ENCODE assay signal across 8 mouse cellular contexts in the genomic region with DNA sequence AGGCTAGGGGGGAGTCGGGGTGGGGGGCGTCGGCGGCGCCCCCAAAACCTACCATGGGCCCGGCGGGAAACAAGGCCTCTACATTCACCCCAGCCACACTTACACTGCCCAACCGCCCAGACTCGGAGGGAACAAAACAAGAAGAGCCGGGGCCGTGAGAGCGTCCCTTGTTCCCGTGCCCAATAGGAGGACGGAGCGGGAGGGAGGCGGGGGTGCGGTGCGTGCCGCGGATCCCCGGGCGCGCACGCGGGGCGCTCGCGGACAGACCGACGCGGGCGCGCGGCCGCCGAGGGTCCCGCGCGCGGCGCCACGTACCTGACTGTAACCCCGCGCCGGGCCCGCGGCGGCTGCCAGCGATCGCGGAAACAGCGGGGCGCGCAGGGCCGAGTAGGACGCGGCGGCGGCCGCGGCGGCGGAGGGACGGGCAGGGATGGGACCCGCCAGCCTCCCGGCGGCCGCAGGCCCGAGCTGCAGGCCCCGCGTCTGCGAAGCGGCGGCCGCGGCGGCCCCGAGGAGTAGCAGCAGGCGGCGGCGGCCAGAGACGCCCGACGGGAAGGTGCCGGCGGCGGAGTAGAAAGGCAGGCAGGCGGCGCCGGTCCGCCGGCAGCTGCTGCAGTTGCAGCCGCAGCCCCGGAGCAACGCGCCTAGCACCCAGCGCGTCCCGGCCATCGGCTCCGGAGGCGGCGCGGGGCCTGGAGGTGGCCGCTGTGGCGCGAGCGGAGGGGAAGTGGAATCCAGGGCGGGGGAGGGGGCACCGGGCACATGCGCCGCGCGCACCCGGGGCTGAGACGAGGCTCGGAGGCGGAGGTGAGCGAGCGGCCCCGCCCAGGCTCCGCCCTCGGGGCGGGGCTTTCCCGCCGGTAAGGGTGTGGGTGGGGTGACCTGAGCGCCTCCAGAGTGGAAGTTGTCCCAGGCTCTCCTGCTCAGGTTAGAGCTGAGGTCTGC. TPM values are rescaled to one million over a fixed set of nuclear protein-coding genes. Genes with fewer than 3 reads are reported as not detected.
DNase-seq lines count a peak whose midpoint lies in the region; ATAC-seq and TF ChIP-seq lines count a peak whose summit lies in the region.

A gene (minus strand): TSS at position 729 of the 945 bp plus-strand sequence.

- TF ChIP-seq CTCF in testis, adult 2 months (IDR thresholded peaks at IDR 0.05; ENCODE audit: control insufficient read depth, insufficient read depth, insufficient replicate concordance, low read depth, low read length), result no peak

- ATAC-seq in forebrain, embryonic 11.5 days (replicated peaks; ENCODE audit: low FRiP score), result peak; percentile 92
- peak; percentile 96 for ATAC-seq in heart, embryonic 16.5 days (replicated peaks; ENCODE audit: extremely low read depth, insufficient read depth, low FRiP score)
- ATAC-seq in liver, embryonic 16.5 days (ENCODE audit: low read depth), result peak; percentile 91
- peak; percentile 92 for ATAC-seq in neural tube, embryonic 13.5 days (ENCODE audit: low read depth)

- peak within 1 kb of the TSS; percentile 95 for H3K27ac ChIP-seq in forebrain, embryonic 11.5 days (ENCODE audit: low read depth, low read length)
- peak within 1 kb of the TSS; percentile 98 for H3K27ac ChIP-seq in heart, embryonic 16.5 days (ENCODE audit: low read length)
- peak within 1 kb of the TSS; percentile 93 for H3K27ac ChIP-seq in liver, embryonic 16.5 days (ENCODE audit: low read length)
- peak within 1 kb of the TSS; percentile 97 for H3K27ac ChIP-seq in neural tube, embryonic 13.5 days (replicated peaks)
- H3K27ac ChIP-seq in testis, adult 2 months (ENCODE audit: control insufficient read depth, insufficient read depth, low read depth, low read length), result peak within 1 kb of the TSS; percentile 65

- peak within 1 kb of the TSS; percentile 98 for H3K9ac ChIP-seq in forebrain, embryonic 11.5 days (ENCODE audit: low read length)
- H3K9ac ChIP-seq in heart, embryonic 16.5 days (ENCODE audit: low read length), result peak within 1 kb of the TSS; percentile 94
- peak within 1 kb of the TSS; percentile 92 for H3K9ac ChIP-seq in liver, embryonic 16.5 days (ENCODE audit: low read depth, low read length)
- H3K9ac ChIP-seq in neural tube, embryonic 13.5 days, result peak within 1 kb of the TSS; percentile 96

- H3K4me1 ChIP-seq in forebrain, embryonic 11.5 days (replicated peaks; ENCODE audit: control insufficient read depth, insufficient read depth, low read length), result peaks cover 8% of the 10 kb centered on the region; the same call in 1 of the 2 replicates
- H3K4me1 ChIP-seq in heart, embryonic 16.5 days (ENCODE audit: control insufficient read depth, insufficient read depth, low read length), result peaks cover 19% of the 10 kb centered on the region
- peaks cover 29% of the 10 kb centered on the region for H3K4me1 ChIP-seq in liver, embryonic 16.5 days (ENCODE audit: control insufficient read depth, low read depth, low read length)
- H3K4me1 ChIP-seq in neural tube, embryonic 13.5 days (replicated peaks), result peaks cover 37% of the 10 kb centered on the region
- H3K4me1 ChIP-seq in testis, adult 2 months (ENCODE audit: control insufficient read depth, insufficient read depth, low read length), result peaks cover 7% of the 10 kb centered on the region

- no peaks in the 10 kb centered on the region; the same call in 1 of the 2 replicates for H3K36me3 ChIP-seq in forebrain, embryonic 11.5 days (ENCODE audit: control insufficient read depth, insufficient read depth, low read length)
- peaks cover 12% of the 10 kb centered on the region; the same call in 1 of the 2 replicates for H3K36me3 ChIP-seq in heart, embryonic 16.5 days (ENCODE audit: control insufficient read depth, insufficient read depth)
- H3K36me3 ChIP-seq in liver, embryonic 16.5 days (ENCODE audit: control insufficient read depth, insufficient read depth), result peaks cover 5% of the 10 kb centered on the region
- H3K36me3 ChIP-seq in neural tube, embryonic 13.5 days, result peaks cover 23% of the 10 kb centered on the region
- H3K36me3 ChIP-seq in testis, adult 2 months (ENCODE audit: control insufficient read depth, insufficient read depth, low read length), result no peaks in the 10 kb centered on the region

- WGBS in forebrain, embryonic 11.5 days, result under 1% methylated on average over 63 of the region's 127 CpGs
- WGBS in heart, embryonic 16.5 days, result under 1% methylated on average over 91 of the region's 127 CpGs
- under 1% methylated on average over 119 of the region's 127 CpGs for WGBS in liver, embryonic 16.5 days (ENCODE audit: insufficient replicate concordance)
- WGBS in neural tube, embryonic 13.5 days, result under 1% methylated on average over 100 of the region's 127 CpGs

- peak; percentile 73 to 81 for DNase-seq in CD8-positive naive resting alpha-beta T cell, adult 2 months (ENCODE audit: low read depth in 2 of 2, low spot score in 2 of 2)
- DNase-seq in c-Kit-positive CD71-negative TER-119-negative erythroid progenitor cells, embryonic 14.5 days (ENCODE audit: low read depth), result peak; percentile 72
- peak; percentile 96 for DNase-seq in forebrain, embryonic 11.5 days (ENCODE audit: low spot score)
- DNase-seq in kidney, postnatal 4 days, result peak; percentile 95 to 97

- peak; percentile 44 for TF ChIP-seq POLR2A in testis, adult 2 months (IDR thresholded peaks at IDR 0.05; ENCODE audit: control insufficient read depth, low read depth, low read length)

- H3K4me2 ChIP-seq in forebrain, embryonic 11.5 days (ENCODE audit: low read depth, low read length, severe bottlenecking), result peak within 1 kb of the TSS; percentile 67
- peak within 1 kb of the TSS; percentile 82 for H3K4me2 ChIP-seq in heart, embryonic 16.5 days (ENCODE audit: low read depth, low read length)
- peak within 1 kb of the TSS; percentile 86 for H3K4me2 ChIP-seq in liver, embryonic 16.5 days (ENCODE audit: low read depth, low read length)
- H3K4me2 ChIP-seq in neural tube, embryonic 13.5 days, result peak within 1 kb of the TSS; percentile 77

- no peaks in the 10 kb centered on the region for H3K27me3 ChIP-seq in forebrain, embryonic 11.5 days (ENCODE audit: control insufficient read depth, insufficient read depth, low read length)
- no peaks in the 10 kb centered on the region for H3K27me3 ChIP-seq in heart, embryonic 16.5 days (ENCODE audit: control insufficient read depth, insufficient read depth, low read length)
- no peaks in the 10 kb centered on the region for H3K27me3 ChIP-seq in liver, embryonic 16.5 days (ENCODE audit: control insufficient read depth, insufficient read depth, low read depth, low read length)
- no peaks in the 10 kb centered on the region for H3K27me3 ChIP-seq in neural tube, embryonic 13.5 days
- no peaks in the 10 kb centered on the region for H3K27me3 ChIP-seq in testis, adult 2 months (ENCODE audit: control insufficient read depth, insufficient read depth, low read length)

- H3K9me3 ChIP-seq in forebrain, embryonic 11.5 days (ENCODE audit: control insufficient read depth, low read length), result no peaks in the 10 kb centered on the region
- H3K9me3 ChIP-seq in heart, embryonic 16.5 days (replicated peaks; ENCODE audit: control insufficient read depth, low read length), result no peaks in the 10 kb centered on the region
- no peaks in the 10 kb centered on the region for H3K9me3 ChIP-seq in liver, embryonic 16.5 days (replicated peaks; ENCODE audit: control insufficient read depth, low read length)
- H3K9me3 ChIP-seq in neural tube, embryonic 13.5 days, result no peaks in the 10 kb centered on the region

- peak within 1 kb of the TSS; percentile 95 for H3K4me3 ChIP-seq in forebrain, embryonic 11.5 days (ENCODE audit: low read depth, low read length)
- peak within 1 kb of the TSS; percentile 95 for H3K4me3 ChIP-seq in heart, embryonic 16.5 days (ENCODE audit: low read length)
- peak within 1 kb of the TSS; percentile 93 for H3K4me3 ChIP-seq in liver, embryonic 16.5 days (ENCODE audit: low read depth, low read length)
- peak within 1 kb of the TSS; percentile 95 for H3K4me3 ChIP-seq in neural tube, embryonic 13.5 days
- H3K4me3 ChIP-seq in testis, adult 2 months (ENCODE audit: control insufficient read depth, low read depth, low read length), result peak within 1 kb of the TSS; percentile 84

RNA-seq across cellular contexts. Expression of the gene that starts here (rescaled TPM):
- polyA plus RNA-seq in forebrain, embryonic 11.5 days (2014; fragmentation: Nextera tagmentation; extraction: Ambion mirVana), result 101 and 108 TPM in 2 replicates
- polyA plus RNA-seq in heart, embryonic 16.5 days (2015; fragmentation: Nextera tagmentation; extraction: Ambion mirVana), result 77.9 and 80.9 TPM in 2 replicates
- 13.7 and 18.5 TPM in 2 replicates for polyA plus RNA-seq in liver, embryonic 16.5 days (2015; fragmentation: Nextera tagmentation; extraction: Ambion mirVana)
- polyA plus RNA-seq in neural tube, embryonic 13.5 days (2015; fragmentation: Nextera tagmentation; extraction: Ambion mirVana), result 70.3 and 76.2 TPM in 2 replicates
- 30.0 and 31.3 TPM in 2 replicates for polyA plus RNA-seq in testis, adult 2 months (2012; rRNA removed)

Comparison
In these comparisons a context has a peak if more than half of its experiments do, and no peak if none do; other contexts are left out.
1. Peak in every context shown above with its lines: DNase-seq, ATAC-seq, H3K4me3 ChIP-seq and H3K27ac ChIP-seq.